Mouse (Mus musculus) E14TG2a.4 (cell line): ENCODE measurements around the gene Ogfr.

Source experiments
- H3K27me3 ChIP-seq: 2 replicates; pipeline ENCODE4 v1.6.1; 2014; ENCODE audit warnings: low read length, control low read depth; ENCODE audit not compliant: insufficient read depth
- H3K36me3 ChIP-seq: 2 replicates; pipeline ENCODE4 v1.6.1; 2014; ENCODE audit warnings: low read length, control low read depth; ENCODE audit not compliant: insufficient read depth
- H3K4me1 ChIP-seq: replicated peaks from 2 replicates; pipeline ENCODE4 v1.6.1; 2014; ENCODE audit warnings: low read depth, low read length, control low read depth
- H3K4me3 ChIP-seq: replicated peaks from 2 replicates; pipeline ENCODE4 v1.5.1; 2014; ENCODE audit warnings: mild to moderate bottlenecking, low read length
- H3K9me3 ChIP-seq: 2 replicates; pipeline ENCODE4 v1.6.1; 2014; ENCODE audit warnings: low read length, control low read depth
- CTCF ChIP-seq: conservative IDR thresholded peaks from 2 replicates; pipeline ENCODE4 v1.5.1; 2014; ENCODE audit warnings: low read length
- NANOG ChIP-seq: IDR thresholded peaks from 2 replicates; pipeline ENCODE4 v1.6.1; 2014; ENCODE audit warnings: borderline replicate concordance, low read length, mixed read lengths
- POU5F1 ChIP-seq: IDR thresholded peaks from 2 replicates; pipeline ENCODE4 v1.6.1; 2014; ENCODE audit warnings: low read length, borderline replicate concordance

Ogfr gene

DNA sequence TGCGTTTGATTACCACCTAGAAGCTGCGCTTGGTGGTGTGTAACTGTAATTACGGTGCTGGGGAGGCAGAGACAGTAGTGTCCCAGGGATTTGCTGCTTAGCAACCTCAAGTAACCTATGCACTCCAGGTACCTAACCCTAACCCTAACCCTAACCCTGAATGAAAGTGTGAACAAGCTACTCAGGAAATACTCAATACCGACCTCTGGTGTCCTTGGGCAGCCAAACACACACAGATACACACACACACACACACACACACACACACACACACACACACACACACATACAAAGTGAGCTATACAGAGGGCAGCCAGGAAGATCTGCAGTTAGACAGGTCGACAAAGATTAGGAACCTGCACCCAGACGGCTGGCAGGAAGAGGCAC lies 316 bp upstream of the Ogfr start:
- H3K27me3 ChIP-seq = no peaks in the 10 kb centered on the region
- H3K36me3 ChIP-seq = peaks cover 68% of the 10 kb centered on the region
- peaks cover 28% of the 10 kb centered on the region for H3K4me1 ChIP-seq
- TF ChIP-seq NANOG (no peak), POU5F1 (no peak), CTCF (no peak)
- H3K4me3 ChIP-seq = peak overlapping the region; percentile 94
- H3K9me3 ChIP-seq = no peaks in the 10 kb centered on the region

DNA sequence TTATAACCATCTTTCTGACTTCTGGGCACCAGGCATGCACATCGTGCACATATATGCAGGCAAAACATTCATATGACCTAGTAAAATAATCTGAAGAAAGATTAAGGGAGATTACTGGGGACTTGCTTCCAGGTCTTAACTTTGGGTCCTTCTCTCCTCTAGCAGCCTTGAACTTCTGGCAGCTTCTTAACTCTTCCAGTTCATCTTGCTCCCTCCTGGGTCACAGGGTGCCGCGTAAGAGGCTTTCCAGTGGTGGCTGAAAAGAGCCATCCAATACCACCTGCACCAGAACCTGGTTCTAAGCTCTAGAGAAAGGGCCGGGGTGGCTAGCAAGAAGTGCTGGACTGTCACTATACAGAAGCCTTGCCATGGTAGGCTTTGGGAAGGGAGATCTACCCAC lies 8.4 kb downstream of the Ogfr start, which contains the start of gene Col9a3:
Gene Col9a3, plus strand, starts transcription at position 301 of the 400 bp plus-strand sequence.
- H3K27me3 ChIP-seq = peaks cover 51% of the 10 kb centered on the region
- peaks cover 33% of the 10 kb centered on the region for H3K36me3 ChIP-seq
- peak within 1 kb of the TSS; percentile 74 for H3K4me3 ChIP-seq
- TF ChIP-seq NANOG (no peak), CTCF (no peak), POU5F1 (no peak)
- H3K9me3 ChIP-seq = no peaks in the 10 kb centered on the region
- H3K4me1 ChIP-seq = peaks cover 20% of the 10 kb centered on the region

DNA sequence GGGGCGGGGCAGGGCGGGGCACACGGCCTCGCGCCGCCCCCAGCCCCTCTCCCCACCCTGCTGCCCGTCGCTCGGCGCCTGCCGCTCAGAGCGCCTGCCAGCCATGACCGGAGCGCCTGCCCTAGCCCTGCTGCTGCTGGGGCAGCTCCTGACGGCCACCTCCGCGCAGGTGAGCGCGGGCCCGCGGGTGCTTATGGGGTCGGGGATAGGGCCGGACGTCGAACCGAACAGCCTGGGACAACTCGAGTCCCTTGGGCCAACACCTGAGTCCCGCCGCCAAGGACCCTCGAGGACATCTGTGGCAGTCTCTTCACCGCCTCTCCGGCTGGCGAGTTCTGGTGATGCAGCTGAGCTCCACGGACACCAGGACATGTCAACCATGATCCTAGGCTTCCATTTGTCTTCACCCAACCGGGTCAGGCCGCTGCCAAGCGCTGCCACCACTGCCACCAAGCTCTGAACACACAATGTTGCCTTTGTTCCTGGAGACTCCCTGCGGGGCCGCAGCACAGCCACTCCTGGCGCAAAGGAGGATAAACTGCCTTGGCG lies 9.2 kb downstream of the Ogfr start:
- H3K4me1 ChIP-seq = peaks cover 25% of the 10 kb centered on the region
- H3K9me3 ChIP-seq = no peaks in the 10 kb centered on the region
- peaks cover 55% of the 10 kb centered on the region for H3K27me3 ChIP-seq
- TF ChIP-seq CTCF = no peak
- no peak for TF ChIP-seq POU5F1
- TF ChIP-seq NANOG = no peak
- H3K36me3 ChIP-seq = peaks cover 26% of the 10 kb centered on the region
- peak overlapping the region; percentile 74 for H3K4me3 ChIP-seq

DNA sequence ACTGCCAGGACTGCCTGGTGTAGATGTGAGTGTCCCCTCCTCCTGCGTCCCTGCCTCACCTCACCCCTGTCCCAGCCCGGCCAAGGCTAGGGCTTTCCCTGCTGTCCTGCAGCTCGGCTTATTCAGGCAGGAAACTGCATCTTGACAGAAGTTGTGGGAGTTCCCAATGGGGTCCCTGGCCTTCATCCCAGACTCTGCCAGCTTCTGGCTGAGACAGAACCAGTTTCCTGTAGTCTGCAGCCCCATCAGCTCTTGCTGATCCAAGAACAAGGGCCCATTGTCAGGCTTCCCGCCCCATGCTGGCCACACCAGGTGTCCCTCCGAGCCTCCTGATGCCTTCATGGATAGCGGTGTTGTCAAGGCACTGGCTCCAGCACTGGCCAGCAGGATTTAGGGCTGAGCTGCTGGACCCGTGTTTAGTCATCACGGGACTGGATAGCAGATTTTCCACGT lies 11.6 kb downstream of the Ogfr start:
- no peaks in the 10 kb centered on the region for H3K9me3 ChIP-seq
- no peak for TF ChIP-seq POU5F1
- no peak for TF ChIP-seq NANOG
- no peak for TF ChIP-seq CTCF
- H3K36me3 ChIP-seq = peaks cover 3% of the 10 kb centered on the region
- peaks cover 48% of the 10 kb centered on the region for H3K4me1 ChIP-seq
- H3K27me3 ChIP-seq = peaks cover 55% of the 10 kb centered on the region
- no peak overlapping the region for H3K4me3 ChIP-seq

DNA sequence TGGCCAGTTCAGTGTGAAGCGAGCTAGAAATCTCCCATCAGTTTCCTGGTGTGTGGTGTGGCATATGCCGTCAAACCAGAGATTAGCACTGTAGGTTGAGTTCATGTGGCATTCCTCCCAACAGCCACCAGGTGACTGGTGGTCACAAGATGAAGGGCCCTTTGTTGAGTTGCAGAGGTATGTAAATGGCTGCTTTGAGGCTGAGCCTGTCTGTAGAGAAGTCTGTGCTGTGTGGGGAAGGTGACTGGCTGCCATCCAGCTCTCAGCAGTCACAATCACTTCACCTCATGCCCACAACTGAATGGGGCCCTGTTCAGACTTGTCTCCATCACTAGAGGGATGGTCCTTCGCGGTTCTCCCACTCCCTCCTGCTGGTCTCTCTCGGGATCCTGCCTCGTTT lies 15.7 kb downstream of the Ogfr start:
- H3K9me3 ChIP-seq = no peaks in the 10 kb centered on the region
- peak overlapping the region; percentile 50; the same call in 1 of the 2 replicates for H3K4me3 ChIP-seq
- peaks cover 49% of the 10 kb centered on the region for H3K27me3 ChIP-seq
- no peaks in the 10 kb centered on the region for H3K36me3 ChIP-seq
- TF ChIP-seq CTCF (no peak), POU5F1 (no peak), NANOG (no peak)
- peaks cover 32% of the 10 kb centered on the region for H3K4me1 ChIP-seq

DNA sequence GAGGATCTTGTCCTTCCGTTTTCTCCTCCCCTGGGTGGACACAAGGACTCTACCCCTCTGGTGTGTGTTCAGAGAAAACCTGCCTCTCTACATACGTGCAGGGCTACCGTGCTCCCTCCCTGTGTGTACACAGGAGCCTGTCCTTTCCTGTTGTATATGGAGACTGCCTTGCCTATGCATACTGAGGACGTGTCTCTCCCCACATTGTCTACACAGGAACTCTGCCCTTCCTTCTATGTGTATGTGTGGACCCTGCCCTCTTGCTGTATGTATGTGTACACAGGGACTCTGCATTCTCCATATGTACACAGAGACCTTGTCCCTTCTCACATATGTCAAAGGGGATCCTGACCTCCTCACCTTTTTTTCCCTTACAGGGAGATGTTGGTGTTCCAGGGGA lies 21.2 kb downstream of the Ogfr start:
- Histone ChIP-seq H3K4me3 (no peak overlapping the region), H3K27me3 (peaks cover 54% of the 10 kb centered on the region), H3K9me3 (no peaks in the 10 kb centered on the region), H3K4me1 (peaks cover 7% of the 10 kb centered on the region), H3K36me3 (no peaks in the 10 kb centered on the region)
- TF ChIP-seq NANOG = no peak
- TF ChIP-seq CTCF = no peak
- TF ChIP-seq POU5F1 = no peak

DNA sequence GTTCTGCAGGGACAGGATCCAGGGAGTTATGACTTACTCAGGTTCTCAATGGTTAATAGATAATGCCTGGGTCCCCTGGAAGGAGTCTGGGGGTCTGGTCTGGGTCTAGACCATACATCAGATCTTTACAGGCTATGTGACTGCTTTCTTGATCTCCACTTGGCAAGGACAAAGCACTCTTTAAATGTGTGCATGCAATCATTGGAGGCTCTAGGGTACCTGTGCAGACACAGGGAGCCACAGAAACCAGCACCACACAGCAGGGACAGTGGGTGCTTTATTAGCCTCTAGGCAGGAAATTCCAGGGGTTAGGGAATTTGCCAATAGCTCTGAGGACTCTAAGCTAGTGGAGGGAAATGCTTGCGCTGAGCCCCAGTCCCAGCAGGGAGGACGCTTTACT lies 22.8 kb downstream of the Ogfr start:
- no peaks in the 10 kb centered on the region for H3K4me1 ChIP-seq
- no peak for TF ChIP-seq NANOG
- TF ChIP-seq CTCF = no peak
- TF ChIP-seq POU5F1 = no peak
- H3K9me3 ChIP-seq = no peaks in the 10 kb centered on the region
- H3K36me3 ChIP-seq = no peaks in the 10 kb centered on the region
- H3K4me3 ChIP-seq = no peak overlapping the region
- peaks cover 50% of the 10 kb centered on the region for H3K27me3 ChIP-seq

DNA sequence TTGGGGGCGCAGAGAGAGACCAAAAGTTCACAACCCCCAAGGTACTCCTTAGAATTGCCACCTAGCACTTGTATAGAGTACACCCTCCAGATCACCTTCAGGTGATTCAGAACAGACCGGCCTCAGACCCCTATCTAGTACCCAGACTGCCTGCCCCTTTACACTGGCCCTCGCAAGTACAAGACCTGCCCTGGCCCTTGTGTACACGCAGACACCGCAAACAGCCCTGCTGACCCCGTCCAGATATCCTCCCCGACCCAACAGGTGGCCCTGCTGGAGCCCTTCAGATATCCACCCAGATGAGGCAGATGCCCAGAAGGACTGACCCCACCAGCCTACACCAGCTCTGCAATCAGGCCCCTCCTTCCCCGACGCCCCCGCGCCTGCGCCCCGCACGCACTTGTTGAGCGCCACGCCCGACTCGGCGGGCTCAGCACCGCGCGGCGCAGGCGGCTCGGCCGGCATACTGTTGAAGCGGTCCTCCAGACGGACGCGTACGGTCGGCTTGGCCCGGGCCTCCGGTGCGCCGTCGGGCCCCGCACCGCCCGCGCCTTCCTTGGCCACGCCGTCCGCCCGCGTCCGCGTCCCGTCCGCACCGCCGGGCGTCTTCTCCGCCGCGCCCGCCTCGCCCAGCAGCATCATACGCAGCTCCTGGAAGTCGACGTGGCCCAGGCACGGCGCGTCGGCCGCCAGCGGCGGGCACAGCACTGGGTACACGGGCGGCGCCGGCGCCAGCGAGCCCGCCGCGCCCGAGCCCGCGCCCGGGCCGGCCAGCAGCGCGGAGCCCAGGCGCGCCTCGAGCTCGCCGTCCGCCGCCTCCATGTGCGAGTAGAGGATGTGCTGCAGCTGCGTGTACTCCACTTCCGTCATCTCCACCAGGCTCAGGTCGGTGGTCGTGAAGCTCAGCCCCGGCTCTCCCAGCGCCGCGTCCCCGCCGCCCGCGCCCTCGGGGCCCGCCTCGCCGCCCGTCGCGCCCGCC lies 52.8 kb downstream of the Ogfr start:
- TF ChIP-seq CTCF = no peak
- no peak for TF ChIP-seq POU5F1
- TF ChIP-seq NANOG = no peak
- peaks cover 41% of the 10 kb centered on the region for H3K36me3 ChIP-seq
- peak overlapping the region; percentile 83 for H3K4me3 ChIP-seq
- H3K9me3 ChIP-seq = peaks cover 6% of the 10 kb centered on the region
- H3K4me1 ChIP-seq = peaks cover 27% of the 10 kb centered on the region
- peaks cover 14% of the 10 kb centered on the region for H3K27me3 ChIP-seq
